Mouse (Mus musculus): ENCODE measurements around the gene Tmc8.
"Not testable (repeated sequence)": the region's sequence is repeated elsewhere in the genome, so short reads cannot be mapped to it uniquely, and the experiment has no call there.

Tmc8 gene

GRCm38 (mm10) chr11:117825333-117826101, 43.6 kb downstream of the Tmc8 start, which contains the start of the genes Afmid and Tk1:
Afmid (plus strand) TSS chr11:117825924.
Tk1 (minus strand) TSS chr11:117826092.
- peak; percentile 20 for DNase-seq (ENCODE audit: low spot score)

- DNase-seq (ENCODE audit: low spot score), result no peak
These were observed 44.3 kb downstream of the Tmc8 start for GRCm38 (mm10) chr11:117826164-117826563.

GRCm38 (mm10) chr11:117826916-117827315, 45.0 kb downstream of the Tmc8 start:
- DNase-seq (ENCODE audit: low spot score), result no peak

GRCm38 (mm10) chr11:117827386-117827785, 45.5 kb downstream of the Tmc8 start:
- no peak for DNase-seq (ENCODE audit: low spot score)

- peak; percentile 75 for DNase-seq (ENCODE audit: low spot score)
These were observed 46.4 kb downstream of the Tmc8 start for GRCm38 (mm10) chr11:117828149-117828887.

GRCm38 (mm10) chr11:117828888-117829604, 47.2 kb downstream of the Tmc8 start:
- DNase-seq (ENCODE audit: low spot score), result no peak

GRCm38 (mm10) chr11:117829671-117830215, 47.9 kb downstream of the Tmc8 start:
- DNase-seq (ENCODE audit: low spot score), result no peak

GRCm38 (mm10) chr11:117830401-117830800, 48.5 kb downstream of the Tmc8 start:
- no peak for DNase-seq (ENCODE audit: low spot score)

- peak; percentile 91 for DNase-seq (ENCODE audit: low spot score)
These were observed 50.5 kb downstream of the Tmc8 start for GRCm38 (mm10) chr11:117832086-117832969.

GRCm38 (mm10) chr11:117833509-117833908, 51.6 kb downstream of the Tmc8 start:
- not testable (repeated sequence) for DNase-seq (ENCODE audit: low spot score)

GRCm38 (mm10) chr11:117834086-117834485, 52.2 kb downstream of the Tmc8 start:
- no peak for DNase-seq (ENCODE audit: low spot score)

GRCm38 (mm10) chr11:117836306-117836705, 54.4 kb downstream of the Tmc8 start:
- DNase-seq (ENCODE audit: low spot score), result no peak

GRCm38 (mm10) chr11:117838572-117838971, 56.7 kb downstream of the Tmc8 start:
- no peak for DNase-seq (ENCODE audit: low spot score)

- DNase-seq (ENCODE audit: low spot score), result no peak
These were observed 57.1 kb downstream of the Tmc8 start for GRCm38 (mm10) chr11:117839021-117839420.

GRCm38 (mm10) chr11:117840910-117841309, 59.0 kb downstream of the Tmc8 start:
- no peak for DNase-seq (ENCODE audit: low spot score)

All from T-cell, adult 2 months (primary cell).